Mouse (Mus musculus): ENCODE results near the gene Cdh1.

The Cdh1 gene

GRCm38 (mm10) chr8:106672786-106673185, 69.6 kb downstream of the Cdh1 start:
- DNase-seq (ENCODE audit: low spot score): no peak

- DNase-seq (ENCODE audit: low spot score): no peak
Observed at GRCm38 (mm10) chr8:106674318-106674717, 71.2 kb downstream of the Cdh1 start.

- DNase-seq (ENCODE audit: low spot score): no peak
Observed at GRCm38 (mm10) chr8:106674894-106675293, 71.7 kb downstream of the Cdh1 start.

DNA sequence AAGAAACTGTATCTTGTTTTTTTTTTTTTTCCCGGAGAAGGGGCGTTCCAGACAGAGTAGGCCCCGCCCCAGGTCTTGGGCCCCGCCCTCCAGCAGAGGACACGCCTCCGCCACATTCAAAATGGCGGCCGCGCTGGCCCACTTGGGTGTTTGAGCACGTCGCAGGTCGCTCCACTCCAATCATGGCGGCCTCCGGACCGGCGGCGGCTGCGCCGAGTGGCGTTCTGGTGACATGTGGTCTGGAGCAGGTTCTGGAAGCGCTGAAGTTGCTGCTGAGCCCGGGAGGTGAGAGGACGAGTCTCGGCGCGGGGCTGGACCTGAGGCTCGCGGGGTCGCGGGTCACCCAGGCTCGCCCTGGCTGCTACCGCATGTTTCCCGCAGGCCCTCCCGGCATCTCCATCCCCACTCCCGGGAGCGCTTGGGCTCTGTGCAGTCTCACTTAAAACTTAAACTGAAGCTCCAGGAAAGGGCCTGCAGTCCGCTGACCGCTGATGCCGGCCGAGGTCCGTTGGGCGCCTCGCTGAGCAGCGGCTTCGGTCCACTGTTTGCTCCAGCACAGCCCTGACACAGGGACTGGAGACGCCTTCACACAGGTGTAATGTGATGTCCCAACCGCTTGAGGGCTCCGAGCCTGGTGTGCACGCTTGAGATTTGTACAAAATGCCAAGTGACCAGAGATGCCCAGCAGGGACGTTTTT, 80.0 kb downstream of the Cdh1 start, which contains the start of gene Tango6:
Tango6 (plus strand) TSS at position 98 of the 698 bp plus-strand sequence.
- DNase-seq (ENCODE audit: low spot score): peak; percentile 97

GRCm38 (mm10) chr8:106684387-106684786, 81.2 kb downstream of the Cdh1 start:
- DNase-seq (ENCODE audit: low spot score): no peak

GRCm38 (mm10) chr8:106687479-106687878, 84.3 kb downstream of the Cdh1 start:
- DNase-seq (ENCODE audit: low spot score): no peak

- no peak for DNase-seq (ENCODE audit: low spot score)
Observed at GRCm38 (mm10) chr8:106697748-106698248, 94.6 kb downstream of the Cdh1 start.

DNA sequence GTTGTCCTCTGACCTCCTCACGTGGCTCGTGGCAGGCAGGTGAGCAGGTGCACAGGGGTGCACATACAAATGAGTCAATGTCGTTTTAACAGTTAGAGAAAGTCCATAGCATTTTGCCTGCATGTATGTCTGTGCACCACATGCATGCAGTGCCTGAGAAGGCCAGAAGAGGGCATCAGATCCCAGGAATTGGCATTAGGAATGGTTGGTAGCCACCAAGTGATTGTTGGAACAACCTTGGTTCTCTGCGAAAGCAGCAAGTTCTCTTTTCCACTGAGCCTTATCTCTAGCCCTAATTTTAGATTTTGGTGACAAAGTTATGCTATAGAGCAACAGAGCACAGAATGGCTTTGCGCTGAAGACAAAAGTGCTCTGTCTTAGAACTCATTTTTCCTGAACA, 96.4 kb downstream of the Cdh1 start:
- DNase-seq (ENCODE audit: low spot score): peak; percentile 87

DNA sequence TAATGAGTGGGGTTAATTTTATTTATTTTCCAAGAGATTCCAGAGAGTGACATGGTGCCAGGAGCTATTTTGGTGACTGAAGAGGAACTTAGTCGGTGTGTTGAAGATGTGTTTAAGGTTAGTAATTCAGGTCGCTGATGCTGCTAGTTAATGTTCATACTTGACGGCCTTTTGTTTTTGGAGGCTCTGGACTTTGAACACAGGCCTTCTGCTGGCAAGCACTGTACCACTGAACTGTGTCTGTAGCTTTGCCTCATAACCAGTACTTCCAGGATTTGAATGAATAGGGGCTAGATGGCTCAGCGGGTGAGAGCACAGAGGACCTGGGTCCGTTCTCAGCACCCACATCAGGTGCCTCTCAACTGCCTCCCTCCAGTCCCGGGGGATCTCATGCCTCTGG, 97.0 kb downstream of the Cdh1 start:
- DNase-seq (ENCODE audit: low spot score): no peak

DNA sequence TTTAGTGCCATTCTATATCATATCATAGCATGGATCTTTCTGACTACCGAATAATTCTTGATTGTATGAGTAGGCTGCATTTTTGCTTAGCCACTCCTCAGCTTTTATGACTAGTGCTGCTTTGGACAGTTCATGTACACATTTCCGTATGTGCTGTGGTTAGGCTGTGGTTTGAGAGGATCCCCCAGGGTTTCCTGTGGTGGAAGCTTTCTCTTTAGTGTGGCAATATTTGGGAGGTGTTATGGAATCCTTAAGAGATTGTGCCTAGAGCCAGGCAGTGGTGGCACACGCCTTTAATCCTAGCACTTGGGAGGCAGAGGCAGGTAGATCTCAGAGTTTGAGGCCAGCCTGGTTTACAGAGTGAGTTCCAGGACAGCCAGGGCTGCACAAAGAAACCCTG, 98.2 kb downstream of the Cdh1 start:
- DNase-seq (ENCODE audit: low spot score): no peak

GRCm38 (mm10) chr8:106704199-106704900, 101.2 kb downstream of the Cdh1 start:
- no peak for DNase-seq (ENCODE audit: low spot score)

- peak; percentile 64 for DNase-seq (ENCODE audit: low spot score)
Observed at GRCm38 (mm10) chr8:106704901-106705321, 101.8 kb downstream of the Cdh1 start.

- DNase-seq (ENCODE audit: low spot score): no peak
Observed at GRCm38 (mm10) chr8:106706194-106706593, 103.0 kb downstream of the Cdh1 start.

GRCm38 (mm10) chr8:106710002-106710401, 106.9 kb downstream of the Cdh1 start:
- DNase-seq (ENCODE audit: low spot score): no peak

DNA sequence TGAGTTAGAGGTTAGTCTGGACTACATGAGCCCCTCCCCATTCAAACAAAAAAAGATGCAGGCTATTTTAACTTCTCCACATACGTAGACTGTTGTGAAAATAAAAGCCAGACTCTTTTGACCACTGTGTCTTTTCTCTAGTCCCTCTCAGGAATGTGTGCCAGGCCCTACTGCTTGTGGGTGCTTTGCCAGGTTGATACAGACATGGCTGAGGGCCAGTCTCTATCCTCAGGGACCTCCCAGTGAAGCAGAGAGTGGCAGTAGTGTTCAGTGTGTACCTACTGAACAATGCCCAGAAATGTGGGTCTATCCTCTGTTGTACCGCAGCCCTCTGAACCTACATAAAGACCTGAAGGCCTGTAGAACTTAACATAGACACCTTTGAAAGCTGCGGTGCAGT, 109.3 kb downstream of the Cdh1 start:
- no peak for DNase-seq (ENCODE audit: low spot score)

DNA sequence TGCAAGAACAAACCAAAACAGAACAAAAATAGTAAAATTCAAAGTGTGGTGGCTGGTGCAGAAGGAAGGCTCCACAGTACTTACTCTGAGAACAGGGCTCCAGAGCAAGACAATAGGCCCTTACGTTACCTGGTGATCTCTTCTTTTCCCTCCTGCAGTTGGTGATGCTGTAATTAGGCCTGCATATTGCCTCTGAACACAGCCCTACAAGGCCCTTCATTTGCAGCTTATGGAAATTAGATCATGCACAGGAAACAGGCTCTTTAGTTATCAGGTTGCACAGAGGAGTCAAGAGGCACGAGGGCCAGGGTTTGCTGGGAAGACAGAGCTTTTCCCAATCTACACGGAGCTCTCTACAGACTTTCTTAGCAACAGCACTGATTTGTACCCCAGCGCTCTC, 111.1 kb downstream of the Cdh1 start:
- DNase-seq (ENCODE audit: low spot score): no peak

GRCm38 (mm10) chr8:106718091-106718500, 114.9 kb downstream of the Cdh1 start:
- peak; percentile 91 for DNase-seq (ENCODE audit: low spot score)
